In the genomic region with DNA sequence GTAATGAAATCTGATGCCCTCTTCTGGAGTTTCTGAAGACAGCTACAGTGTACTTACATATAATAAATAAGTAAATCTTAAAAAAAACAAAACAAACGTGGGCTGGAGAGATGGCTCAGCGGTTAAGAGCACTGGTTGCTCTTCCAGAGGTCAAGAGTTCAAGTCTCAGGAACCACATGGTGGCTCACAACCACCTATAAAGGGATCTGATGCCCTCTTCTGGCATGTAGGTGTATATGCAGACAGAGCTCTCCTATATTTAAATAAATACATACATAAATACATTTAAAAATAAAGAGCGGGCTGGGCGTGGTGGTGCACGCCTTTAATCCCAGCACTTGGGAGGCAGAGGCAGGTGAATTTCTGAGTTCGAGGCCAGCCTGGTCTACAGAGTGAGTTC, we compare ENCODE assay signal across 13 mouse cellular contexts. TPM values are rescaled to one million over a fixed set of nuclear protein-coding genes. Genes with fewer than 3 reads are reported as not detected.
DNase-seq lines count a peak whose midpoint lies in the region; ATAC-seq and TF ChIP-seq lines count a peak whose summit lies in the region.
"Not testable (repeated sequence)": the region's sequence is repeated elsewhere in the genome, so short reads cannot be mapped to it uniquely, and the experiment has no call there.
"Had no signal": no experiment of that assay in that cellular context is flagged by ENCODE, and none has a peak within 500 bp of the region (broad histone marks: within the 10 kb centered on the region; RNA-seq: fewer than 3 reads in every experiment).

No protein-coding gene starts in this region.

- TF ChIP-seq POLR2A in brain, embryonic 14.5 days (IDR thresholded peaks at IDR 0.05; ENCODE audit: borderline replicate concordance, extremely low read depth, insufficient read depth, insufficient read length, poor library complexity, severe bottlenecking); kidney, adult 2 months (IDR thresholded peaks at IDR 0.05; ENCODE audit: low read depth, low read length): not testable (repeated sequence)

- H3K4me3 ChIP-seq in gastrocnemius, adult 2 months; kidney, adult 2 months (ENCODE audit: insufficient read depth, low read depth, low read length); lung, embryonic 14.5 days (ENCODE audit: low read depth, low read length): not testable (repeated sequence)

- H3K9ac ChIP-seq in lung, embryonic 14.5 days = not testable (repeated sequence)

- 67% methylated on average over 6 of the region's 6 CpGs for WGBS in kidney, adult 2 months
- 80% methylated on average over 6 of the region's 6 CpGs for WGBS in lung, embryonic 14.5 days

- intact Hi-C loops in gastrocnemius, adult 2 months (cut with DNase I) = loop anchor here (2.0 to 5.0 kb wide), 2 partner anchors 46 to 120 kb away; no protein-coding TSS in a partner anchor

- H3K27me3 ChIP-seq in kidney, adult 2 months (replicated peaks; ENCODE audit: control insufficient read depth, insufficient read depth, low read length); lung, embryonic 14.5 days (ENCODE audit: insufficient read depth, low read length): not testable (repeated sequence)

- peaks cover 11% of the 10 kb centered on the region for H3K4me1 ChIP-seq in kidney, adult 2 months (ENCODE audit: control insufficient read depth, insufficient read depth, low read length)
- H3K4me1 ChIP-seq in lung, embryonic 14.5 days (ENCODE audit: insufficient read depth) = not testable (repeated sequence)

- 0 out of 2 replicates have a peak, but pooled peaks have one; percentile 4 for TF ChIP-seq CTCF in brain, embryonic 14.5 days (IDR thresholded peaks at IDR 0.05; ENCODE audit: borderline replicate concordance, extremely low read depth, insufficient read depth, insufficient read length)
- TF ChIP-seq CTCF in gastrocnemius, adult 2 months (IDR thresholded peaks at IDR 0.05) = peak; percentile 57
- TF ChIP-seq CTCF in kidney, adult 2 months (conservative IDR thresholded peaks at IDR 0.05; ENCODE audit: insufficient read depth, insufficient read length, low read depth, low read length) = 0 out of 2 replicates have a peak, but pooled peaks have one; percentile 8
- peak; percentile 35 for TF ChIP-seq CTCF in lung, embryonic 14.5 days (IDR thresholded peaks at IDR 0.05; ENCODE audit: low read depth)

- H3K36me3 ChIP-seq in kidney, adult 2 months (ENCODE audit: control insufficient read depth, insufficient read depth, low read length) = not testable (repeated sequence)
- peaks cover 61% of the 10 kb centered on the region for H3K36me3 ChIP-seq in lung, embryonic 14.5 days (ENCODE audit: insufficient read depth)

- not testable (repeated sequence) for H3K9me3 ChIP-seq in lung, embryonic 14.5 days (ENCODE audit: low read depth, low read length)

- DNase-seq in CD4-positive, CD25-positive, alpha-beta regulatory T cell, adult 2 months (ENCODE audit: low read depth, low spot score) = peak; percentile 59
- peak; percentile 33 for DNase-seq in MN1 (ENCODE audit: low spot score)
- DNase-seq in brain, embryonic 14.5 days (ENCODE audit: low read depth); gastrocnemius, adult 2 months: not testable (repeated sequence)
- peak; percentile 31 for DNase-seq in kidney, adult 2 months
- peak; percentile 38 for DNase-seq in lung, embryonic 14.5 days
- DNase-seq in retina, postnatal 1 day = peak; percentile 35

- H3K27ac ChIP-seq in gastrocnemius, adult 2 months; kidney, adult 2 months (ENCODE audit: insufficient read depth, low read depth, low read length); lung, embryonic 14.5 days (ENCODE audit: low read depth): not testable (repeated sequence)

- ATAC-seq in lung, embryonic 14.5 days (ENCODE audit: insufficient read depth) = not testable (repeated sequence)

- H3K4me2 ChIP-seq in lung, embryonic 14.5 days = not testable (repeated sequence)

RNA-seq across cellular contexts. Expression of gene Acot8, which starts 6.1 kb away (rescaled TPM):
- 29.7 and 41.1 TPM in 2 replicates for polyA plus RNA-seq in brain, embryonic 14.5 days (2012; rRNA removed)
- 1 to 10 TPM; 7.9 to 8.6 TPM for total RNA-seq in gastrocnemius, adult 2 months (2021)
- polyA plus RNA-seq in kidney, adult 2 months (2012; rRNA removed) = 68.4 and 75.7 TPM in 2 replicates
- 16.2 and 17.8 TPM in 2 replicates for polyA plus RNA-seq in lung, embryonic 14.5 days (2014; fragmentation: Nextera tagmentation; extraction: Ambion mirVana)

RNA-seq across cellular contexts. Expression of gene Zswim3, which starts 6.3 kb away (rescaled TPM):
- polyA plus RNA-seq in brain, embryonic 14.5 days (2012; rRNA removed) = 8.5 and 10.1 TPM in 2 replicates
- total RNA-seq in gastrocnemius, adult 2 months (2021) = 1 to 10 TPM; 1.2 to 1.4 TPM
- polyA plus RNA-seq in kidney, adult 2 months (2012; rRNA removed) = 2.2 and 2.7 TPM in 2 replicates
- polyA plus RNA-seq in lung, embryonic 14.5 days (2014; fragmentation: Nextera tagmentation; extraction: Ambion mirVana) = 6.7 and 7.0 TPM in 2 replicates

RNA-seq across cellular contexts. Expression of gene Snx21, which starts 12.9 kb away (rescaled TPM):
- 25.9 and 27.0 TPM in 2 replicates for polyA plus RNA-seq in brain, embryonic 14.5 days (2012; rRNA removed)
- total RNA-seq in gastrocnemius, adult 2 months (2021) = 10 to 100 TPM; 20.6 to 25.6 TPM
- 23.2 and 32.9 TPM in 2 replicates for polyA plus RNA-seq in kidney, adult 2 months (2012; rRNA removed)
- 19.1 and 21.3 TPM in 2 replicates for polyA plus RNA-seq in lung, embryonic 14.5 days (2014; fragmentation: Nextera tagmentation; extraction: Ambion mirVana)

RNA-seq across cellular contexts. Expression of gene Tnnc2, which starts 18.8 kb away (rescaled TPM):
- polyA plus RNA-seq in brain, embryonic 14.5 days (2012; rRNA removed) = 1.7 TPM in 2 replicates
- over 10,000 TPM; 14,820 to 17,621 TPM for total RNA-seq in gastrocnemius, adult 2 months (2021)
- polyA plus RNA-seq in kidney, adult 2 months (2012; rRNA removed) = 124 TPM in 1 of 2 replicates, not detected in the other
- not detected in 2 replicates for polyA plus RNA-seq in lung, embryonic 14.5 days (2014; fragmentation: Nextera tagmentation; extraction: Ambion mirVana)
- total RNA-seq: granulocyte monocyte progenitor cell, adult 5-6 weeks; heart, postnatal 25 days; layer of hippocampus, postnatal 25 days; neutrophil, adult 5-6 weeks had no signal
- polyA plus RNA-seq: forebrain, embryonic 10.5 days; midbrain, embryonic 15.5 days had no signal

RNA-seq across cellular contexts. Expression of gene Zswim1, which starts 23.9 kb away (rescaled TPM):
- 12.1 and 17.6 TPM in 2 replicates for polyA plus RNA-seq in brain, embryonic 14.5 days (2012; rRNA removed)
- total RNA-seq in gastrocnemius, adult 2 months (2021) = 1 to 10 TPM; 4.6 to 4.9 TPM
- polyA plus RNA-seq in kidney, adult 2 months (2012; rRNA removed) = 11.7 and 11.8 TPM in 2 replicates
- polyA plus RNA-seq in lung, embryonic 14.5 days (2014; fragmentation: Nextera tagmentation; extraction: Ambion mirVana) = 20.8 and 21.1 TPM in 2 replicates

Comparison
In these comparisons a context has a peak if more than half of its experiments do, and no peak if none do; other contexts are left out.
1. CTCF ChIP-seq: peak in every context shown above with its lines; median percentile 57 in gastrocnemius, adult 2 months; 35 in lung, embryonic 14.5 days; 8 in kidney, adult 2 months; 4 in brain, embryonic 14.5 days.